Mouse (Mus musculus): ENCODE measurements around the gene Kat5. TPM values are rescaled to one million over a fixed set of nuclear protein-coding genes. Genes with fewer than 3 reads are reported as not detected.

The Kat5 gene
- total and polyA plus RNA-seq, 3 experiments, result 54.5 to 67.6 TPM; not detected in 1

DNA sequence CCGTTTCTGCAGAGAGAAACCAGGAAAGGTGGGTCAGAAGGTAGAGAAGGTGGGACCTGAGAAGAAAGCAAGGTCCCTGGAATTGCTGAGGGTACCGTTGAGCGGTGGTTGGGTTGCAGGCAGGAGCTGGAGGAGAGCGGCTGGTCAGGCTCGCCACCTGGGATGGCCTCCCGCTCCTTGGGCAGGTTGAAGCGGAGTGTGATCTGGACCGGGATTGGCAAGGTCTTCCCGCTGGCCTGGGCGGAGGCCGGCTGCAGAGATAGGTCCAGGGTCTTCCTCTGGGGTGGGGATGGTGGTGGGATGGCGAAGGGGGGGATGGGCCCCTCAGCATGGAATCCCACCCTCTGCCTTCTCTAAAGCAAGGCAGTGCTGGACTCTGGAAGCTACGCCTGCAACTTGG lies 1.3 kb downstream of the Kat5 start:
- H3K4me1 ChIP-seq (ENCODE audit: control insufficient read depth in 1 of 2, insufficient read depth in 2 of 2, low read length in 2 of 2), result peaks cover 9 to 30% of the 10 kb centered on the region in 2 experiments
- no peaks in the 10 kb centered on the region for H3K9me3 ChIP-seq (replicated peaks; ENCODE audit: insufficient read depth, low read length)
- no peak for TF ChIP-seq MAZ (IDR thresholded peaks at IDR 0.05; ENCODE audit: low read depth, low read length)
- no peak for TF ChIP-seq GATA1 (IDR thresholded peaks at IDR 0.05; ENCODE audit: low read depth, low read length)
- TF ChIP-seq BHLHE40 (IDR thresholded peaks at IDR 0.05; ENCODE audit: borderline replicate concordance, low read depth, low read length), result no peak
- TF ChIP-seq POLR2A (IDR thresholded peaks at IDR 0.05; ENCODE audit: control insufficient read depth in 1 of 2, insufficient read depth in 1 of 2, low read depth in 1 of 2, low read length in 2 of 2, poor library complexity in 1 of 2), result peak in 1 of 2 experiments; percentile 0; a peak in 1 of 4 replicates
- no peak overlapping the region for H3K9ac ChIP-seq (ENCODE audit: control insufficient read depth, low read depth, low read length, poor library complexity, severe bottlenecking)
- peaks cover 7% of the 10 kb centered on the region for H3K79me2 ChIP-seq (ENCODE audit: control insufficient read depth, insufficient read depth, low read length, poor library complexity)
- no peak for DNase-seq (ENCODE audit: low read depth, low spot score)
- no peaks in the 10 kb centered on the region for H3K27me3 ChIP-seq (ENCODE audit: control insufficient read depth in 1 of 2, insufficient read depth in 2 of 2, low read length in 2 of 2)
- H3K27ac ChIP-seq (ENCODE audit: control insufficient read depth, low read depth, low read length), result no peak overlapping the region
- H3K36me3 ChIP-seq (ENCODE audit: control insufficient read depth in 1 of 2, insufficient read depth in 2 of 2, low read length in 2 of 2), result peaks cover 0 to 30% of the 10 kb centered on the region in 2 experiments; a peak in 2 of 4 replicates
- H3K4me3 ChIP-seq (ENCODE audit: control insufficient read depth in 1 of 2, insufficient read depth in 1 of 2, low read depth in 2 of 2, low read length in 2 of 2), result no peak overlapping the region

GRCm38 (mm10) chr19:5607705-5608410 lies 2.2 kb downstream of the Kat5 start:
- peaks cover 4 to 27% of the 10 kb centered on the region in 2 experiments for H3K4me1 ChIP-seq (ENCODE audit: control insufficient read depth in 1 of 2, insufficient read depth in 2 of 2, low read length in 2 of 2)
- TF ChIP-seq ZMIZ1 (IDR thresholded peaks at IDR 0.05; ENCODE audit: low read depth, low read length), result peak; percentile 11; the same call in 1 of the 2 replicates
- no peak for TF ChIP-seq EP300 (IDR thresholded peaks at IDR 0.05; ENCODE audit: low read depth in 1 of 2, low read length in 2 of 2)
- TF ChIP-seq JUND (IDR thresholded peaks at IDR 0.05; ENCODE audit: low read depth, low read length), result no peak
- no peak for TF ChIP-seq NELFE (IDR thresholded peaks at IDR 0.05; ENCODE audit: low read depth, low read length)
- TF ChIP-seq POLR2A (IDR thresholded peaks at IDR 0.05; ENCODE audit: control insufficient read depth in 1 of 2, insufficient read depth in 1 of 2, low read depth in 1 of 2, low read length in 2 of 2, poor library complexity in 1 of 2), result 0 out of 4 replicates have a peak, but pooled peaks of 1 of the 2 experiments have one; percentile 10
- peaks cover 7% of the 10 kb centered on the region for H3K79me2 ChIP-seq (ENCODE audit: control insufficient read depth, insufficient read depth, low read length, poor library complexity)
- no peak overlapping the region for H3K4me3 ChIP-seq (ENCODE audit: control insufficient read depth in 1 of 2, insufficient read depth in 1 of 2, low read depth in 2 of 2, low read length in 2 of 2)
- H3K9me3 ChIP-seq (replicated peaks; ENCODE audit: insufficient read depth, low read length), result no peaks in the 10 kb centered on the region
- no peak overlapping the region for H3K9ac ChIP-seq (ENCODE audit: control insufficient read depth, low read depth, low read length, poor library complexity, severe bottlenecking)
- DNase-seq (ENCODE audit: low read depth, low spot score), result no peak
- no peaks in the 10 kb centered on the region for H3K27me3 ChIP-seq (ENCODE audit: control insufficient read depth in 1 of 2, insufficient read depth in 2 of 2, low read length in 2 of 2)
- peaks cover 0 to 26% of the 10 kb centered on the region in 2 experiments; a peak in 2 of 4 replicates for H3K36me3 ChIP-seq (ENCODE audit: control insufficient read depth in 1 of 2, insufficient read depth in 2 of 2, low read length in 2 of 2)
- no peak overlapping the region for H3K27ac ChIP-seq (ENCODE audit: control insufficient read depth, low read depth, low read length)

GRCm38 (mm10) chr19:5606196-5606595 lies 3.8 kb downstream of the Kat5 start:
- H3K4me1 ChIP-seq (ENCODE audit: control insufficient read depth in 1 of 2, insufficient read depth in 2 of 2, low read length in 2 of 2), result peaks cover 0 to 20% of the 10 kb centered on the region in 2 experiments; a peak in 3 of 4 replicates
- DNase-seq (ENCODE audit: low read depth, low spot score), result no peak
- H3K27me3 ChIP-seq (ENCODE audit: control insufficient read depth in 1 of 2, insufficient read depth in 2 of 2, low read length in 2 of 2), result no peaks in the 10 kb centered on the region
- no peak overlapping the region for H3K9ac ChIP-seq (ENCODE audit: control insufficient read depth, low read depth, low read length, poor library complexity, severe bottlenecking)
- no peaks in the 10 kb centered on the region for H3K9me3 ChIP-seq (replicated peaks; ENCODE audit: insufficient read depth, low read length)
- H3K79me2 ChIP-seq (ENCODE audit: control insufficient read depth, insufficient read depth, low read length, poor library complexity), result peaks cover 18% of the 10 kb centered on the region
- TF ChIP-seq TAL1 (IDR thresholded peaks at IDR 0.05; ENCODE audit: low read length) (no peak), MAFK (IDR thresholded peaks at IDR 0.05; ENCODE audit: borderline replicate concordance, low read depth, low read length) (no peak), GABPA (IDR thresholded peaks at IDR 0.05; ENCODE audit: low read depth, low read length) (no peak)
- peaks cover 0 to 17% of the 10 kb centered on the region in 2 experiments; a peak in 2 of 4 replicates for H3K36me3 ChIP-seq (ENCODE audit: control insufficient read depth in 1 of 2, insufficient read depth in 2 of 2, low read length in 2 of 2)
- no peak overlapping the region for H3K4me3 ChIP-seq (ENCODE audit: control insufficient read depth in 1 of 2, insufficient read depth in 1 of 2, low read depth in 2 of 2, low read length in 2 of 2)
- H3K27ac ChIP-seq (ENCODE audit: control insufficient read depth, low read depth, low read length), result no peak overlapping the region

Data from MEL (cell line).